Mouse (Mus musculus): ENCODE results near the gene Ssc5d. TPM values are rescaled to one million over a fixed set of nuclear protein-coding genes. Genes with fewer than 3 reads are reported as not detected.

The Ssc5d gene
- total and polyA plus RNA-seq, 3 experiments, result 1.7 to 6.4 (median 2.9) TPM

GRCm38 (mm10) chr7:4920976-4921823 is 4.4 kb upstream of the Ssc5d start:
- DNase-seq, result peak; percentile 38 to 40
- intact Hi-C loops (cut with DNase I), result no loop called here
- Histone ChIP-seq H3K4me1 (ENCODE audit: control insufficient read depth, insufficient read depth, low read length) (peaks cover 15% of the 10 kb centered on the region), H3K36me3 (ENCODE audit: control insufficient read depth, insufficient read depth, low read length) (no peaks in the 10 kb centered on the region), H3K27me3 (ENCODE audit: control insufficient read depth, insufficient read depth, low read length) (no peaks in the 10 kb centered on the region), H3K79me2 (replicated peaks; ENCODE audit: control insufficient read depth, insufficient read depth, low read length) (no peaks in the 10 kb centered on the region), H3K27ac (peak overlapping the region; percentile 68), H3K9ac (ENCODE audit: low read depth, low read length) (peak overlapping the region; percentile 5), H3K4me3 (0 out of 2 replicates have a peak overlapping the region, but pooled peaks have one; percentile 19)
- 25% methylated on average over 23 of the region's 23 CpGs for WGBS
- 0 out of 2 replicates have a peak, but pooled peaks have one; percentile 3 for TF ChIP-seq EP300 (IDR thresholded peaks at IDR 0.05; ENCODE audit: insufficient read depth, low read depth, low read length)
- no peak for TF ChIP-seq CTCF (IDR thresholded peaks at IDR 0.05)

GRCm38 (mm10) chr7:4921824-4922482 is 3.6 kb upstream of the Ssc5d start, which contains the start of gene Nat14:
Gene Nat14, plus strand, starts transcription at chr7:4922028.
- Histone ChIP-seq H3K4me3 (peak within 1 kb of the TSS; percentile 49), H3K27ac (peak within 1 kb of the TSS; percentile 68), H3K79me2 (replicated peaks; ENCODE audit: control insufficient read depth, insufficient read depth, low read length) (no peaks in the 10 kb centered on the region), H3K9ac (ENCODE audit: low read depth, low read length) (peak within 1 kb of the TSS; percentile 46), H3K4me1 (ENCODE audit: control insufficient read depth, insufficient read depth, low read length) (peaks cover 15% of the 10 kb centered on the region), H3K27me3 (ENCODE audit: control insufficient read depth, insufficient read depth, low read length) (no peaks in the 10 kb centered on the region), H3K36me3 (ENCODE audit: control insufficient read depth, insufficient read depth, low read length) (no peaks in the 10 kb centered on the region)
- no peak for DNase-seq
- TF ChIP-seq CTCF (IDR thresholded peaks at IDR 0.05) (no peak), POLR2A (IDR thresholded peaks at IDR 0.05; ENCODE audit: insufficient read depth, low read depth, low read length) (no peak), EP300 (IDR thresholded peaks at IDR 0.05; ENCODE audit: insufficient read depth, low read depth, low read length) (no peak)
- 19% methylated on average over 8 of the region's 8 CpGs for WGBS
- intact Hi-C loops (cut with DNase I), result no loop called here

- peak; percentile 71 to 75 for DNase-seq
- Histone ChIP-seq H3K4me3 (peak overlapping the region; percentile 49), H3K79me2 (replicated peaks; ENCODE audit: control insufficient read depth, insufficient read depth, low read length) (no peaks in the 10 kb centered on the region), H3K36me3 (ENCODE audit: control insufficient read depth, insufficient read depth, low read length) (no peaks in the 10 kb centered on the region), H3K27me3 (ENCODE audit: control insufficient read depth, insufficient read depth, low read length) (no peaks in the 10 kb centered on the region), H3K27ac (peak overlapping the region; percentile 68; the same call in 1 of the 2 replicates), H3K4me1 (ENCODE audit: control insufficient read depth, insufficient read depth, low read length) (peaks cover 15% of the 10 kb centered on the region), H3K9ac (ENCODE audit: low read depth, low read length) (peak overlapping the region; percentile 46)
- WGBS, result under 1% methylated on average over 14 of the region's 14 CpGs
- intact Hi-C loops (cut with DNase I), result no loop called here
- no peak for TF ChIP-seq CTCF (IDR thresholded peaks at IDR 0.05)
- TF ChIP-seq POLR2A (IDR thresholded peaks at IDR 0.05; ENCODE audit: insufficient read depth, low read depth, low read length), result no peak
- TF ChIP-seq EP300 (IDR thresholded peaks at IDR 0.05; ENCODE audit: insufficient read depth, low read depth, low read length), result no peak
These were observed 3.1 kb upstream of the Ssc5d start for GRCm38 (mm10) chr7:4922508-4922907.

- no peaks in the 10 kb centered on the region for H3K36me3 ChIP-seq (ENCODE audit: control insufficient read depth, insufficient read depth, low read length)
- intact Hi-C loops (cut with DNase I), result no loop called here
- H3K9ac ChIP-seq (ENCODE audit: low read depth, low read length), result peak overlapping the region; percentile 46
- WGBS, result 5% methylated on average over 14 of the region's 14 CpGs
- H3K4me3 ChIP-seq, result peak overlapping the region; percentile 49
- TF ChIP-seq EP300 (IDR thresholded peaks at IDR 0.05; ENCODE audit: insufficient read depth, low read depth, low read length) (no peak), CTCF (IDR thresholded peaks at IDR 0.05) (peak; percentile 54)
- DNase-seq, result peak; percentile 41 to 44
- H3K4me1 ChIP-seq (ENCODE audit: control insufficient read depth, insufficient read depth, low read length), result peaks cover 15% of the 10 kb centered on the region
- no peaks in the 10 kb centered on the region for H3K79me2 ChIP-seq (replicated peaks; ENCODE audit: control insufficient read depth, insufficient read depth, low read length)
- no peaks in the 10 kb centered on the region for H3K27me3 ChIP-seq (ENCODE audit: control insufficient read depth, insufficient read depth, low read length)
- peak overlapping the region; percentile 68 for H3K27ac ChIP-seq
These were observed 2.5 kb upstream of the Ssc5d start for GRCm38 (mm10) chr7:4922931-4923565.

- intact Hi-C loops (cut with DNase I), result no loop called here
- Histone ChIP-seq H3K4me1 (ENCODE audit: control insufficient read depth, insufficient read depth, low read length) (peaks cover 15% of the 10 kb centered on the region), H3K27ac (peak overlapping the region; percentile 68), H3K27me3 (ENCODE audit: control insufficient read depth, insufficient read depth, low read length) (no peaks in the 10 kb centered on the region), H3K4me3 (peak overlapping the region; percentile 18; the same call in 1 of the 2 replicates), H3K9ac (ENCODE audit: low read depth, low read length) (peak overlapping the region; percentile 44), H3K79me2 (replicated peaks; ENCODE audit: control insufficient read depth, insufficient read depth, low read length) (no peaks in the 10 kb centered on the region), H3K36me3 (ENCODE audit: control insufficient read depth, insufficient read depth, low read length) (no peaks in the 10 kb centered on the region)
- DNase-seq, result peak; percentile 67
- TF ChIP-seq POLR2A (IDR thresholded peaks at IDR 0.05; ENCODE audit: insufficient read depth, low read depth, low read length), result no peak
- peak; percentile 66 for TF ChIP-seq CTCF (IDR thresholded peaks at IDR 0.05)
- whole genome bisulfite sequencing, result 10% methylated on average over 37 of the region's 37 CpGs
These were observed 1.8 kb upstream of the Ssc5d start for GRCm38 (mm10) chr7:4923586-4924364.

Measured in heart, adult 2 months (tissue).